Mouse (Mus musculus) macrophage (primary cell): Measurements from ENCODE around the gene 1700034J05Rik. TPM values are rescaled to one million over a fixed set of nuclear protein-coding genes. Genes with fewer than 3 reads are reported as not detected.

ENCODE experiments used
- H3K27ac ChIP-seq: fragments of 350-480 bp; formaldehyde crosslinking; 2 replicates; pipeline ENCODE4 v1.9.0; 2021
- H3K36me3 ChIP-seq: fragments of 350-480 bp; formaldehyde crosslinking; 2 replicates; pipeline ENCODE4 v1.9.0; 2021; ENCODE audit errors: inconsistent target
- H3K4me3 ChIP-seq: fragments of 350-480 bp; formaldehyde crosslinking; 2 replicates; pipeline ENCODE4 v1.9.0; 2021; ENCODE audit errors: inconsistent target
- H3K79me2 ChIP-seq: fragments of 350-480 bp; formaldehyde crosslinking; 2 replicates; pipeline ENCODE4 v1.9.0; 2021; ENCODE audit errors: inconsistent target
- WGBS: methylation state at CpG from one replicate; pipeline ENCODE4 v1.1.7; 2026; ENCODE audit warnings: inconsistent platforms; ENCODE audit not compliant: missing documents; 5-methylcytosine and 5-hydroxymethylcytosine counted together
- polyA plus RNA-seq: library from polyadenylated mRNA; stranded (reverse); fragments of 250-400 nt; gene quantifications from 3 replicates; pipeline ENCODE4 v1.2.4, GENCODE M21; 2018; ENCODE audit warnings: inconsistent platforms

The 1700034J05Rik gene
- polyA plus RNA-seq, 1 experiment from 2014 or later, result not detected

- Histone ChIP-seq H3K79me2 (no peaks in the 10 kb centered on the region), H3K27ac (no peak overlapping the region), H3K36me3 (no peaks in the 10 kb centered on the region), H3K4me3 (no peak overlapping the region)
- WGBS, result 84% methylated on average over 12 of the region's 12 CpGs
Measured at GRCm38 (mm10) chr6:146955896-146956295, 1.7 kb upstream of the 1700034J05Rik start.

- Histone ChIP-seq H3K4me3 (no peak overlapping the region), H3K79me2 (no peaks in the 10 kb centered on the region), H3K36me3 (no peaks in the 10 kb centered on the region), H3K27ac (no peak overlapping the region)
- WGBS, result 85% methylated on average over 1 of the region's 1 CpGs
Measured at GRCm38 (mm10) chr6:146955475-146955874, 1.3 kb upstream of the 1700034J05Rik start.

GRCm38 (mm10) chr6:146950454-146950832 lies 3.8 kb downstream of the 1700034J05Rik start:
- 92% methylated on average over 1 of the region's 1 CpGs for WGBS
- H3K4me3 ChIP-seq, result no peak overlapping the region

GRCm38 (mm10) chr6:146949682-146950453 lies 4.4 kb downstream of the 1700034J05Rik start:
- Histone ChIP-seq H3K79me2 (peaks cover 5% of the 10 kb centered on the region; the same call in 1 of the 2 replicates), H3K4me3 (no peak overlapping the region), H3K36me3 (no peaks in the 10 kb centered on the region), H3K27ac (no peak overlapping the region)
- 76% methylated on average over 10 of the region's 10 CpGs for WGBS

More at GRCm38 (mm10) chr6:146950454-146950832, 3.8 kb downstream of the 1700034J05Rik start:
- Histone ChIP-seq H3K79me2 (peaks cover 5% of the 10 kb centered on the region; the same call in 1 of the 2 replicates), H3K36me3 (no peaks in the 10 kb centered on the region), H3K27ac (no peak overlapping the region)

- Histone ChIP-seq H3K79me2 (peaks cover 5% of the 10 kb centered on the region; the same call in 1 of the 2 replicates), H3K36me3 (no peaks in the 10 kb centered on the region), H3K4me3 (no peak overlapping the region), H3K27ac (no peak overlapping the region)
- 52% methylated on average over 4 of the region's 4 CpGs for WGBS
Measured at GRCm38 (mm10) chr6:146947186-146947585, 7.0 kb downstream of the 1700034J05Rik start.

GRCm38 (mm10) chr6:146946327-146947029 lies 7.7 kb downstream of the 1700034J05Rik start:
- H3K4me3 ChIP-seq, result no peak overlapping the region
- no peaks in the 10 kb centered on the region for H3K36me3 ChIP-seq
- H3K27ac ChIP-seq, result no peak overlapping the region
- WGBS, result 91% methylated on average over 6 of the region's 6 CpGs
- H3K79me2 ChIP-seq, result peaks cover 5% of the 10 kb centered on the region; the same call in 1 of the 2 replicates

GRCm38 (mm10) chr6:146944830-146945229 lies 9.4 kb downstream of the 1700034J05Rik start:
- Histone ChIP-seq H3K79me2 (peaks cover 5% of the 10 kb centered on the region; the same call in 1 of the 2 replicates), H3K36me3 (no peaks in the 10 kb centered on the region), H3K4me3 (no peak overlapping the region), H3K27ac (no peak overlapping the region)
- 88% methylated on average over 4 of the region's 4 CpGs for WGBS

GRCm38 (mm10) chr6:146944009-146944408 lies 10.2 kb downstream of the 1700034J05Rik start:
- Histone ChIP-seq H3K79me2 (peaks cover 5% of the 10 kb centered on the region; the same call in 1 of the 2 replicates), H3K36me3 (no peaks in the 10 kb centered on the region), H3K4me3 (no peak overlapping the region), H3K27ac (no peak overlapping the region)

GRCm38 (mm10) chr6:146941505-146942275 lies 12.5 kb downstream of the 1700034J05Rik start:
- 83% methylated on average over 7 of the region's 7 CpGs for WGBS
- Histone ChIP-seq H3K36me3 (no peaks in the 10 kb centered on the region), H3K4me3 (no peak overlapping the region), H3K79me2 (peaks cover 5% of the 10 kb centered on the region; the same call in 1 of the 2 replicates), H3K27ac (no peak overlapping the region)

GRCm38 (mm10) chr6:146939026-146939425 lies 15.2 kb downstream of the 1700034J05Rik start:
- Histone ChIP-seq H3K27ac (no peak overlapping the region), H3K36me3 (no peaks in the 10 kb centered on the region), H3K79me2 (no peaks in the 10 kb centered on the region), H3K4me3 (no peak overlapping the region)
- WGBS, result 91% methylated on average over 8 of the region's 8 CpGs

- Histone ChIP-seq H3K36me3 (no peaks in the 10 kb centered on the region), H3K4me3 (no peak overlapping the region), H3K79me2 (no peaks in the 10 kb centered on the region), H3K27ac (no peak overlapping the region)
- WGBS, result 74% methylated on average over 6 of the region's 6 CpGs
Measured at GRCm38 (mm10) chr6:146935957-146936356, 18.3 kb downstream of the 1700034J05Rik start.

GRCm38 (mm10) chr6:146933123-146933522 lies 21.1 kb downstream of the 1700034J05Rik start:
- Histone ChIP-seq H3K27ac (no peak overlapping the region), H3K36me3 (no peaks in the 10 kb centered on the region), H3K4me3 (no peak overlapping the region), H3K79me2 (no peaks in the 10 kb centered on the region)
- WGBS, result 41% methylated on average over 5 of the region's 6 CpGs

GRCm38 (mm10) chr6:146929031-146929430 lies 25.2 kb downstream of the 1700034J05Rik start:
- 100% methylated on average over 2 of the region's 2 CpGs for WGBS
- Histone ChIP-seq H3K36me3 (no peaks in the 10 kb centered on the region), H3K79me2 (no peaks in the 10 kb centered on the region), H3K4me3 (no peak overlapping the region), H3K27ac (no peak overlapping the region)

- Histone ChIP-seq H3K36me3 (no peaks in the 10 kb centered on the region), H3K79me2 (no peaks in the 10 kb centered on the region), H3K27ac (no peak overlapping the region), H3K4me3 (no peak overlapping the region)
- WGBS, result 78% methylated on average over 3 of the region's 3 CpGs
Measured at GRCm38 (mm10) chr6:146928108-146928507, 26.1 kb downstream of the 1700034J05Rik start.
